Mouse (Mus musculus) embryonic facial prominence, embryonic 13.5 days (tissue): ENCODE measurements around the gene Cdh8. TPM values are rescaled to one million over a fixed set of nuclear protein-coding genes. Genes with fewer than 3 reads are reported as not detected.

Experiments used
- ATAC-seq: fragments of 200-750 bp; cut with Nextera tagmentation; 2 replicates; pipeline ENCODE4 v1.8.0; 2017; ENCODE audit warnings: low read depth; ENCODE audit not compliant: insufficient number of reproducible peaks, insufficient read depth, low FRiP score, low TSS enrichment
- H3K27ac ChIP-seq: fragments of 300-500 bp; sonication (generic); 2 replicates; pipeline ENCODE4 v1.5.1; 2015; ENCODE audit warnings: moderate library complexity, mild to moderate bottlenecking, inconsistent platforms
- H3K27me3 ChIP-seq: fragments of 300-500 bp; sonication (generic); 2 replicates; pipeline ENCODE4 v1.6.1; 2015; ENCODE audit warnings: mild to moderate bottlenecking, inconsistent platforms
- H3K36me3 ChIP-seq: fragments of 300-500 bp; sonication (generic); 2 replicates; pipeline ENCODE4 v1.6.1; 2015; ENCODE audit warnings: mild to moderate bottlenecking, inconsistent platforms
- H3K4me1 ChIP-seq: fragments of 300-500 bp; sonication (generic); 2 replicates; pipeline ENCODE4 v1.6.1; 2015; ENCODE audit warnings: inconsistent platforms
- H3K4me2 ChIP-seq: fragments of 300-500 bp; sonication (generic); 2 replicates; pipeline ENCODE4 v1.6.1; 2015; ENCODE audit warnings: moderate library complexity, mild to moderate bottlenecking, inconsistent platforms
- H3K4me3 ChIP-seq: fragments of 300-500 bp; sonication (generic); 2 replicates; pipeline ENCODE4 v1.5.1; 2015; ENCODE audit warnings: mild to moderate bottlenecking, inconsistent platforms
- H3K9ac ChIP-seq: fragments of 300-500 bp; sonication (generic); 2 replicates; pipeline ENCODE4 v1.6.1; 2015; ENCODE audit warnings: mild to moderate bottlenecking, inconsistent platforms
- H3K9me3 ChIP-seq: fragments of 300-500 bp; sonication (generic); 2 replicates; pipeline ENCODE4 v1.6.1; 2016; ENCODE audit warnings: inconsistent platforms
- WGBS: fragments of 180-500 bp; shearing (Covaris S2); methylation state at CpG from one replicate; pipeline ENCODE4 v1.1.7; 2015; ENCODE audit warnings: mixed read lengths; 5-methylcytosine and 5-hydroxymethylcytosine counted together
- polyA plus RNA-seq: library from polyadenylated mRNA; unstranded; fragments of >200 nt; fragmentation: Nextera tagmentation; extraction: Ambion mirVana; gene quantifications from 2 replicates; pipeline ENCODE4 v1.2.1, GENCODE M21; 2015

Gene Cdh8
- polyA plus RNA-seq, 1 experiment from 2014 or later, result 4.5 TPM

GRCm38 (mm10) chr8:99369166-99369565 is 47.1 kb downstream of the Cdh8 start:
- Histone ChIP-seq H3K27me3 (no peaks in the 10 kb centered on the region), H3K4me1 (no peaks in the 10 kb centered on the region), H3K4me3 (no peak overlapping the region), H3K36me3 (no peaks in the 10 kb centered on the region), H3K4me2 (no peak overlapping the region), H3K27ac (no peak overlapping the region), H3K9me3 (no peaks in the 10 kb centered on the region), H3K9ac (no peak overlapping the region)
- WGBS, result 79% methylated on average over 3 of the region's 3 CpGs
- no peak for ATAC-seq

DNA sequence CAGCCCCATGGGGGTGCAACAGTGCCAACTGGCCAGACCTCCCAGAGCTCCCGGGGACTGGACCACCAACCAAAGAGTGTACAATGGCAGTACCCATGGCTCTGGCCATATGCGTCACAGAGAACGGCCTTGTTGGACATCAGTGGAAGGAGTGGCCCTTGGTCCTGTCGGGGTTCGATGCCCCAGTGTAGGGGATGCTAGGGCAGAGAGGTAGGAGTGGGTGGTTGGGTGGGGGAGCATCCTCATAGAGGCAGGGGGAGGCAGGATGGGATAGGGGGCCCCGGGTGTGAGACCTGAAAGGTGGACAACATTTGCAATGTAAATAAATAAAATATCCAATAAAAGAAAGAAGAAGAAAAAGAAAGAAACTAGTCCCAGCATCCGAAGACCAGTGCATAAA is 47.8 kb downstream of the Cdh8 start:
- H3K27ac ChIP-seq, result no peak overlapping the region
- no peaks in the 10 kb centered on the region for H3K9me3 ChIP-seq
- H3K36me3 ChIP-seq, result no peaks in the 10 kb centered on the region
- H3K27me3 ChIP-seq, result no peaks in the 10 kb centered on the region
- no peak overlapping the region for H3K9ac ChIP-seq
- 89% methylated on average over 7 of the region's 7 CpGs for WGBS
- ATAC-seq, result no peak
- H3K4me2 ChIP-seq, result no peak overlapping the region
- no peaks in the 10 kb centered on the region for H3K4me1 ChIP-seq
- H3K4me3 ChIP-seq, result no peak overlapping the region

- Histone ChIP-seq H3K9ac (no peak overlapping the region), H3K4me1 (no peaks in the 10 kb centered on the region), H3K36me3 (no peaks in the 10 kb centered on the region), H3K4me2 (no peak overlapping the region), H3K4me3 (no peak overlapping the region), H3K9me3 (no peaks in the 10 kb centered on the region), H3K27ac (no peak overlapping the region), H3K27me3 (no peaks in the 10 kb centered on the region)
- ATAC-seq, result no peak
- 70% methylated on average over 3 of the region's 3 CpGs for WGBS
Measured at GRCm38 (mm10) chr8:99353923-99354322, 62.3 kb downstream of the Cdh8 start.

DNA sequence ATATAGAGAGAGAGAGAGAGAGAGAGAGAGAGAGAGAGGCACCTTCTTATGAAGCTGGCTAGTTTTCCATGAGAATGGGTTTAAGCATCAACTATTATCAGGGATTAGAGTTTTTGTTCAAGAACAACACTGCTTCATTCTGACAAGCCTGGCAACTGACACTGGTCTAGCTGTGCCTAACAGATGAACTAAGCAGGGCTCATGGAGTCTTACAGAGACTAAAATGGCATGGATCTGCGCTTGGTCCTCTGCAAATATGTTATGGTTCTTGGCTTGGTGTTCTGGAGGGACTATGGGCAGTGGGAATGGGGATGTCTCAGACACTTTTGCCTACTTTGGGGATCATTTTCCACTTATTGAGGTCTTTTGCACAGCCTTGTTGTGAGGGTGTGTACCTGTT is 63.0 kb downstream of the Cdh8 start:
- Histone ChIP-seq H3K36me3 (no peaks in the 10 kb centered on the region), H3K9me3 (no peaks in the 10 kb centered on the region), H3K4me2 (no peak overlapping the region), H3K27me3 (no peaks in the 10 kb centered on the region), H3K4me3 (no peak overlapping the region), H3K9ac (no peak overlapping the region), H3K4me1 (no peaks in the 10 kb centered on the region), H3K27ac (no peak overlapping the region)
- ATAC-seq, result no peak
- WGBS, result 63% methylated on average over 1 of the region's 1 CpGs

DNA sequence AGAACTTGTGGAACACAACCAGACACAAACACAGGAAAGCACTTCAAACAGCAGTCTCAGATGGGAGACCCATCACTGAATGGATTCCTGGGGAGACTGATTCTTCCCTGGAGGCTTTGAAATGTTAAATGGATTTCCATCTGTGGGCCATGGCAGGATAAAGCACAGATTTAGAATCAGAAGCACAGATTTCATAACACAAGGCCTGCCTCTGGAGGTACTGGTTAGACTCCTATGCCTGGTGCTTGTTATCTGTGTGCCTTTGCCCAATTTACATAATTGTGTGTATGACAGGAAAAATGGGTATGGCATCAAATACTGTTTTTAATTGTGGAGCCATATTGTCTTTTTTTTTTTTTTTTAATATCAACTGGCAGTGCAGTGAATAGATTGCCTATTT is 66.8 kb downstream of the Cdh8 start:
- Histone ChIP-seq H3K36me3 (no peaks in the 10 kb centered on the region), H3K9ac (no peak overlapping the region), H3K27ac (no peak overlapping the region), H3K4me2 (no peak overlapping the region), H3K27me3 (no peaks in the 10 kb centered on the region), H3K9me3 (no peaks in the 10 kb centered on the region), H3K4me3 (no peak overlapping the region), H3K4me1 (no peaks in the 10 kb centered on the region)
- ATAC-seq, result no peak

- no peak for ATAC-seq
- no peaks in the 10 kb centered on the region for H3K9me3 ChIP-seq
- H3K27ac ChIP-seq, result no peak overlapping the region
- WGBS, result 74% methylated on average over 3 of the region's 3 CpGs
- no peak overlapping the region for H3K9ac ChIP-seq
- H3K36me3 ChIP-seq, result no peaks in the 10 kb centered on the region
- no peak overlapping the region for H3K4me3 ChIP-seq
- H3K4me1 ChIP-seq, result no peaks in the 10 kb centered on the region
- no peaks in the 10 kb centered on the region for H3K27me3 ChIP-seq
- H3K4me2 ChIP-seq, result no peak overlapping the region
Measured at GRCm38 (mm10) chr8:99348618-99349017, 67.7 kb downstream of the Cdh8 start.

DNA sequence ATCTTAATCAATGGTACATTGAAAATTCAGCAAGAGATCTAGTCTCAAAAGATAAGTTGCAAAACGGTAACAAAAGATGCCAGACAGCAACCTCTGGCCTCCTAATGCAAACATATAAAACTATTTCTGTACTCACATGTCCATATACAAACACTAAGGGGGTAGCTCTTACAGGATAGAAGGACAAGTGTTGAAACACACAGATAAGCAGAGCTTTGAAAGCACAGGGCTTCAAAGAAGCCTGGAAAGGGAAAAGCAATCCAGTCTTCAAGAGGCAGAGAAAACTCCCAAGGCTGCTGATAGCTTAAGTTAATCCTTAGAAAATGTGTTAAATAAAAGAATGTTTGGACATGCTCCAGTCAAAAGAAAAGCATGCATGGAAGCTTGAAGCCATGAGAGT is 77.0 kb downstream of the Cdh8 start:
- Histone ChIP-seq H3K27ac (no peak overlapping the region), H3K36me3 (no peaks in the 10 kb centered on the region), H3K9me3 (no peaks in the 10 kb centered on the region), H3K4me2 (no peak overlapping the region), H3K4me1 (no peaks in the 10 kb centered on the region), H3K4me3 (no peak overlapping the region), H3K9ac (no peak overlapping the region), H3K27me3 (no peaks in the 10 kb centered on the region)
- ATAC-seq, result no peak
- WGBS, result 65% methylated on average over 1 of the region's 1 CpGs

GRCm38 (mm10) chr8:99327559-99327958 is 88.7 kb downstream of the Cdh8 start:
- no peaks in the 10 kb centered on the region for H3K36me3 ChIP-seq

GRCm38 (mm10) chr8:99314561-99314960 is 101.7 kb downstream of the Cdh8 start:
- Histone ChIP-seq H3K9ac (no peak overlapping the region), H3K27me3 (no peaks in the 10 kb centered on the region), H3K27ac (no peak overlapping the region), H3K4me1 (no peaks in the 10 kb centered on the region), H3K9me3 (no peaks in the 10 kb centered on the region), H3K4me3 (no peak overlapping the region), H3K36me3 (no peaks in the 10 kb centered on the region), H3K4me2 (no peak overlapping the region)
- ATAC-seq, result no peak
- 76% methylated on average over 2 of the region's 2 CpGs for WGBS

More at GRCm38 (mm10) chr8:99327559-99327958, 88.7 kb downstream of the Cdh8 start:
- Histone ChIP-seq H3K4me2 (no peak overlapping the region), H3K4me3 (no peak overlapping the region), H3K4me1 (no peaks in the 10 kb centered on the region), H3K9ac (no peak overlapping the region), H3K9me3 (no peaks in the 10 kb centered on the region), H3K27me3 (no peaks in the 10 kb centered on the region), H3K27ac (no peak overlapping the region)
- ATAC-seq, result no peak
- 61% methylated on average over 5 of the region's 5 CpGs for WGBS

GRCm38 (mm10) chr8:99304184-99304583 is 112.1 kb downstream of the Cdh8 start:
- Histone ChIP-seq H3K27ac (no peak overlapping the region), H3K4me1 (no peaks in the 10 kb centered on the region), H3K36me3 (no peaks in the 10 kb centered on the region), H3K9ac (no peak overlapping the region), H3K27me3 (no peaks in the 10 kb centered on the region), H3K4me2 (no peak overlapping the region), H3K9me3 (no peaks in the 10 kb centered on the region), H3K4me3 (no peak overlapping the region)
- no peak for ATAC-seq
- WGBS, result 80% methylated on average over 4 of the region's 4 CpGs

DNA sequence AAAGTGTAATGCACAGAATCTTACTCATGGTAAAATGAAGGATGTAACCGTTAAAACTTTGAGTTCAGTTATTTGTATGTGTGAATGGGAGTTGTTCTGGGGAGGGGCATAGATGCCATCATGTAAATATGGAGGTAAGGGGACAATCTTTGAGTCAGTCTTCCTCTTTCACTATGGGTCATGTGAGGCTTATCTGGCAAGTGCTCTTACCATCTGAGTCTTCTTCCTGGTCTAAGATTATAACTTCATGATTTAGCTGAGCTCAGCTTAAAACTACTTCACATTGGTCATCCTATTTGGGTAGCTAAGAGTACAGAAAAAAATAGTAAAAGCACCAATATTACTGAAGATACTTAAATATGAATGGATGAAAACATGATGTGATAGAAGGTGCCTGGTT is 126.1 kb downstream of the Cdh8 start:
- Histone ChIP-seq H3K27me3 (no peaks in the 10 kb centered on the region), H3K4me3 (no peak overlapping the region), H3K36me3 (no peaks in the 10 kb centered on the region), H3K4me2 (no peak overlapping the region), H3K27ac (no peak overlapping the region), H3K4me1 (no peaks in the 10 kb centered on the region), H3K9ac (no peak overlapping the region), H3K9me3 (no peaks in the 10 kb centered on the region)
- no peak for ATAC-seq
- WGBS, result 92% methylated on average over 1 of the region's 1 CpGs

- Histone ChIP-seq H3K4me2 (no peak overlapping the region), H3K27ac (no peak overlapping the region), H3K4me1 (no peaks in the 10 kb centered on the region), H3K9ac (no peak overlapping the region), H3K4me3 (no peak overlapping the region), H3K27me3 (no peaks in the 10 kb centered on the region), H3K36me3 (no peaks in the 10 kb centered on the region), H3K9me3 (no peaks in the 10 kb centered on the region)
- WGBS, result 87% methylated on average over 1 of the region's 1 CpGs
- no peak for ATAC-seq
Measured at GRCm38 (mm10) chr8:99285103-99285502, 131.2 kb downstream of the Cdh8 start.

GRCm38 (mm10) chr8:99280375-99280774 is 135.9 kb downstream of the Cdh8 start:
- Histone ChIP-seq H3K36me3 (no peaks in the 10 kb centered on the region), H3K9ac (no peak overlapping the region), H3K4me2 (no peak overlapping the region), H3K4me1 (no peaks in the 10 kb centered on the region), H3K27ac (no peak overlapping the region), H3K4me3 (no peak overlapping the region), H3K9me3 (no peaks in the 10 kb centered on the region), H3K27me3 (no peaks in the 10 kb centered on the region)
- no peak for ATAC-seq
